Mouse (Mus musculus): ENCODE measurements at regions not wholly inside any gene's neighbourhood (a gene's known extent, or its start where the extent isn't known, plus 50 kb on each side); places are given as distances from the start of the nearest gene placed in this dataset.

GRCm38 (mm10) chr15:45171605-45172004, 5037.4 kb downstream of the 9330182O14Rik start:
- no peak for DNase-seq (ENCODE audit: low read depth)
- TF ChIP-seq CTCF (IDR thresholded peaks at IDR 0.05; ENCODE audit: borderline replicate concordance, extremely low read depth, insufficient read depth, insufficient read length) (no peak), POLR2A (IDR thresholded peaks at IDR 0.05; ENCODE audit: borderline replicate concordance, extremely low read depth, insufficient read depth, insufficient read length, poor library complexity, severe bottlenecking) (no peak)

- peak; percentile 72 for DNase-seq (ENCODE audit: low read depth)
- no peak for TF ChIP-seq CTCF (IDR thresholded peaks at IDR 0.05; ENCODE audit: borderline replicate concordance, extremely low read depth, insufficient read depth, insufficient read length)
- TF ChIP-seq POLR2A (IDR thresholded peaks at IDR 0.05; ENCODE audit: borderline replicate concordance, extremely low read depth, insufficient read depth, insufficient read length, poor library complexity, severe bottlenecking), result no peak
Measured at GRCm38 (mm10) chr15:45178341-45178740, 5044.2 kb downstream of the 9330182O14Rik start.

DNA sequence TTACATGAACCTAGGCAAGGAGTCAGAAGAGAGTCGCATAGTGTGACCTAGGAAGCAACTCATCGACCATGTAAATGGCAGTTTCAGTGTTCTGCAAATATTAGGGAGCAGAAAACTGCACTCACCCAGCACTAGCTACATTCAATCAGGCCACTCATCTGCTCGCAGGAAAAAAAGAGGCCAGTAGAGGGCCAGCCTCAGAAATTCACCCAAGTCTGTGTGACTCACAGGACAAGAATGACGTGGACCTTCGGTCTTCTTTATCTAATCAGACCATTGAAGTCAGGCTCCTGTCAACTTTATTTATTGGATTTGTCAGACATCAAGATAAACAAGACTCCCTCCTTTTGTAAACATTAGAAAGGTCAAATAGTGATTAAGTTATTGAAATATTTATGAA, 5046.0 kb downstream of the 9330182O14Rik start:
- peak; percentile 24 for DNase-seq (ENCODE audit: low read depth)
- peak; percentile 47; the same call in 1 of the 2 replicates for TF ChIP-seq CTCF (IDR thresholded peaks at IDR 0.05; ENCODE audit: borderline replicate concordance, extremely low read depth, insufficient read depth, insufficient read length)
- TF ChIP-seq POLR2A (IDR thresholded peaks at IDR 0.05; ENCODE audit: borderline replicate concordance, extremely low read depth, insufficient read depth, insufficient read length, poor library complexity, severe bottlenecking), result no peak
